Mouse (Mus musculus) lung, adult 2 months (tissue): Measurements from ENCODE around the gene Ppp2r3a.

Experiments used
- CTCF ChIP-seq: fragments of 200-500 bp; IDR thresholded peaks from 2 replicates; pipeline ENCODE4 v1.5.1; 2011; ENCODE audit warnings: mild to moderate bottlenecking, low read length, control low read depth; ENCODE audit not compliant: insufficient read depth
- POLR2A ChIP-seq: fragments of 200-500 bp; IDR thresholded peaks from 2 replicates; pipeline ENCODE4 v1.6.1; 2011; ENCODE audit warnings: low read depth, mild to moderate bottlenecking, control low read depth, low read length, borderline replicate concordance; ENCODE audit errors: extremely low read depth

DNA sequence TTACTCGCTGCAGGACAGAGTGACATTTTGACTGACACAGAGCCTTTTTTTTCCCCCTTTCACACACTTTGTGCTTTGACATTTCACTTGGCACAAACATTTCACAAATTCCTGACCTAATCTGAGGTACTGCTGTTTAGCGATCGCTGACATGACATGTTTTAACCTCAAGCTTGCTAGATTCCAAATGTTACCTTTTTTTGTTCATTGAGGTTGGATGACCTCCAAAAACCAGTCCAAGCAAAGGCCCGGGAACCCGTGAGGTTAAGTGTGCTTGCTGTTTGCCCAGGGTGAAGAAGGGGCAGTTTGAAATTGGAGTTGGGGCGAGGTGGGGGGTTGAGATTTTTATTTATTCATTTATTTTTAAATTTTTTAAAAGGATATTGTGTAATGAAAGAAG, 31.1 kb upstream of the Ppp2r3a start:
- TF ChIP-seq CTCF, result no peak
- no peak for TF ChIP-seq POLR2A
